Mouse (Mus musculus) CH12.LX (cell line): ENCODE measurements around the gene Lzts2. TPM values are rescaled to one million over a fixed set of nuclear protein-coding genes. Genes with fewer than 3 reads are reported as not detected.

Experiments used
- DNase-seq: peaks from one replicate; pipeline ENCODE4 v3.0.0-alpha.2; 2013; ENCODE audit errors: extremely low read depth
- H3K27ac ChIP-seq: 2 replicates; pipeline ENCODE4 v1.5.1; 2012; ENCODE audit warnings: low read depth, mild to moderate bottlenecking, control low read depth, moderate library complexity; ENCODE audit not compliant: insufficient read depth
- H3K27me3 ChIP-seq: replicated peaks from 2 replicates; pipeline ENCODE3; 2012; ENCODE audit warnings: inconsistent platforms
- H3K36me3 ChIP-seq, 2 experiments: replicated peaks in 1 of 2; 2 replicates each; pipeline versions ENCODE3 to v1.6.1; 2012; ENCODE audit warnings: inconsistent platforms in 1 of 2, low read length in 1 of 2, mild to moderate bottlenecking in 1 of 2, mixed read lengths in 1 of 2, moderate library complexity in 1 of 2; ENCODE audit not compliant: control insufficient read depth in 1 of 2, insufficient read depth in 1 of 2
- H3K4me1 ChIP-seq, 2 experiments: 2 replicates each; pipeline ENCODE4 v1.6.1; 2012; ENCODE audit warnings: inconsistent platforms in 1 of 2, moderate library complexity in 1 of 2; ENCODE audit not compliant: insufficient read depth in 2 of 2, control insufficient read depth in 1 of 2
- H3K4me2 ChIP-seq: 2 replicates; pipeline ENCODE4 v1.6.1; 2012; ENCODE audit warnings: low read depth, mild to moderate bottlenecking, control low read depth; ENCODE audit not compliant: poor library complexity, insufficient read depth, severe bottlenecking
- H3K4me3 ChIP-seq, 3 experiments: fragments of 150-350 bp in 1 of 3; sonication (generic) in 1 of 3; replicated peaks in 1 of 3; 2 replicates each; pipeline versions ENCODE3 to v1.5.1; 2011 to 2012; ENCODE audit warnings: low read depth in 2 of 3, low read length in 2 of 3, mild to moderate bottlenecking in 2 of 3, moderate library complexity in 2 of 3, control low read depth in 1 of 3, improper control_type of control experiment in 1 of 3, inconsistent platforms in 1 of 3, mixed read lengths in 1 of 3; ENCODE audit not compliant: poor library complexity in 1 of 3
- H3K79me2 ChIP-seq: replicated peaks from 2 replicates; pipeline ENCODE4 v1.6.1; 2012; ENCODE audit warnings: mild to moderate bottlenecking, moderate library complexity; ENCODE audit not compliant: control insufficient read depth, poor library complexity, insufficient read depth, severe bottlenecking; ENCODE audit errors: extremely low read depth
- H3K9ac ChIP-seq: 2 replicates; pipeline ENCODE4 v1.6.1; 2012; ENCODE audit warnings: low read depth, mild to moderate bottlenecking, control low read depth, moderate library complexity; ENCODE audit not compliant: insufficient read depth
- H3K9me3 ChIP-seq: replicated peaks from 2 replicates; pipeline ENCODE3; 2012; ENCODE audit warnings: low read length, inconsistent platforms, mixed read lengths
- BHLHE40 ChIP-seq: IDR thresholded peaks from 2 replicates; pipeline ENCODE4 v1.6.1; 2011; ENCODE audit warnings: mild to moderate bottlenecking, low read depth, low read length, improper control_type of control experiment
- CHD2 ChIP-seq: IDR thresholded peaks from 2 replicates; pipeline ENCODE4 v1.6.1; 2011; ENCODE audit warnings: low read length, improper control_type of control experiment
- ELF1 ChIP-seq: IDR thresholded peaks from 2 replicates; pipeline ENCODE4 v1.6.1; 2014; ENCODE audit warnings: low read depth, mild to moderate bottlenecking, inconsistent platforms, low read length, improper control_type of control experiment
- ETS1 ChIP-seq: conservative IDR thresholded peaks from 2 replicates; pipeline ENCODE4 v1.6.1; 2012; ENCODE audit warnings: low read depth, mild to moderate bottlenecking, inconsistent platforms, low read length, improper control_type of control experiment, moderate library complexity
- GABPA ChIP-seq: IDR thresholded peaks from 2 replicates; pipeline ENCODE4 v1.6.1; 2012; ENCODE audit warnings: low read depth, low read length, improper control_type of control experiment, inconsistent platforms; ENCODE audit not compliant: insufficient replicate concordance
- IRF4 ChIP-seq: IDR thresholded peaks from 2 replicates; pipeline ENCODE4 v1.6.1; 2014; ENCODE audit warnings: low read depth, mild to moderate bottlenecking, inconsistent platforms, low read length, improper control_type of control experiment
- JUN ChIP-seq: IDR thresholded peaks from 2 replicates; pipeline ENCODE4 v1.6.1; 2011; ENCODE audit warnings: low read depth, mild to moderate bottlenecking, low read length, improper control_type of control experiment, moderate library complexity; ENCODE audit not compliant: insufficient read depth
- MAX ChIP-seq: IDR thresholded peaks from 2 replicates; pipeline ENCODE4 v1.6.1; 2011; ENCODE audit warnings: low read length, improper control_type of control experiment
- MAZ ChIP-seq: IDR thresholded peaks from 2 replicates; pipeline ENCODE4 v1.6.1; 2012; ENCODE audit warnings: low read depth, mild to moderate bottlenecking, inconsistent platforms, low read length, improper control_type of control experiment, moderate library complexity
- MXI1 ChIP-seq: IDR thresholded peaks from 2 replicates; pipeline ENCODE4 v1.6.1; 2011; ENCODE audit warnings: mild to moderate bottlenecking, low read depth, low read length, improper control_type of control experiment
- POLR2A ChIP-seq: IDR thresholded peaks from 2 replicates; pipeline ENCODE4 v1.6.1; 2011; ENCODE audit warnings: low read depth, mild to moderate bottlenecking, improper control_type of control experiment, low read length
- SIN3A ChIP-seq: IDR thresholded peaks from 2 replicates; pipeline ENCODE4 v1.6.1; 2012; ENCODE audit warnings: low read length, improper control_type of control experiment, inconsistent platforms
- TCF12 ChIP-seq: IDR thresholded peaks from 2 replicates; pipeline ENCODE4 v1.6.1; 2014; ENCODE audit warnings: low read depth, mild to moderate bottlenecking, inconsistent platforms, low read length, improper control_type of control experiment
- UBTF ChIP-seq: IDR thresholded peaks from 2 replicates; pipeline ENCODE4 v1.6.1; 2012; ENCODE audit warnings: low read depth, mild to moderate bottlenecking, inconsistent platforms, low read length, improper control_type of control experiment, moderate library complexity
- USF1 ChIP-seq: IDR thresholded peaks from 2 replicates; pipeline ENCODE4 v1.6.1; 2014; ENCODE audit warnings: low read depth, mild to moderate bottlenecking, inconsistent platforms, low read length, improper control_type of control experiment
- USF2 ChIP-seq: conservative IDR thresholded peaks from 2 replicates; pipeline ENCODE4 v1.6.1; 2011; ENCODE audit warnings: low read depth, low read length, improper control_type of control experiment
- ZKSCAN1 ChIP-seq: IDR thresholded peaks from 2 replicates; pipeline ENCODE4 v1.6.1; 2012; ENCODE audit warnings: low read depth, inconsistent platforms, low read length, improper control_type of control experiment, borderline replicate concordance
- ZMIZ1 ChIP-seq: IDR thresholded peaks from 2 replicates; pipeline ENCODE4 v1.6.1; 2012; ENCODE audit warnings: low read depth, mild to moderate bottlenecking, inconsistent platforms, low read length, improper control_type of control experiment
- dilution Hi-C: fragments of 300-500 bp; cut with MboI; formaldehyde crosslinking; loops from 2 replicates; pipeline ENCODE4 v1.14.3; 2020; ENCODE audit warnings: low sequenced_read_pairs; ENCODE audit not compliant: extremely low pct_unique_long_range_greater_than_20kb, extremely low pct_ligation_motif_present
- in situ Hi-C: fragments of 300-500 bp; cut with MboI; formaldehyde crosslinking; loops from 3 replicates; pipeline ENCODE4 v1.14.3; 2019; ENCODE audit warnings: low sequenced_read_pairs, low pct_ligation_motif_present, low pct_unique_long_range_greater_than_20kb, mixed read lengths
- polyA plus RNA-seq: library from polyadenylated mRNA; unstranded; fragments of >175 nt; gene quantifications from 2 replicates; pipeline ENCODE4 v1.2.1, GENCODE M21; 2012; ENCODE audit warnings: low read depth; ENCODE audit not compliant: insufficient read length
- total RNA-seq, 2 experiments: library from RNA; depleted of rRNA; stranded (reverse); fragments of 300-350 nt in 1 of 2; fragments of >200 nt in 1 of 2; gene quantifications; 2 replicates each; pipeline ENCODE4 v1.2.3; 2012 to 2014

Gene Lzts2
- total and polyA plus RNA-seq, 3 experiments: 0.68 to 22.1 (median 2.2) TPM

GRCm38 (mm10) chr19:45014981-45015402 is 778 bp downstream of the Lzts2 start:
- peak overlapping the region; percentile 54 for H3K27ac ChIP-seq
- TF ChIP-seq ZKSCAN1: no peak
- TF ChIP-seq UBTF: 0 out of 2 replicates have a peak, but pooled peaks have one; percentile 17
- peaks cover 18 to 33% of the 10 kb centered on the region in 2 experiments for H3K36me3 ChIP-seq
- peaks cover 5% of the 10 kb centered on the region; the same call in 1 of the 2 replicates for H3K79me2 ChIP-seq
- no peak for DNase-seq
- peaks cover 24% of the 10 kb centered on the region for H3K27me3 ChIP-seq
- peak overlapping the region in 1 of 3 experiments; percentile 45 for H3K4me3 ChIP-seq
- in situ Hi-C loops: no loop called here
- peak overlapping the region; percentile 77; the same call in 1 of the 2 replicates for H3K4me2 ChIP-seq
- H3K9ac ChIP-seq: no peak overlapping the region; the same call in 1 of the 2 replicates
- H3K9me3 ChIP-seq: no peaks in the 10 kb centered on the region
- dilution Hi-C loops: no loop called here
- H3K4me1 ChIP-seq: peaks cover 15 to 43% of the 10 kb centered on the region in 2 experiments

- H3K9ac ChIP-seq: peak overlapping the region; percentile 87
- H3K36me3 ChIP-seq: peaks cover 11 to 26% of the 10 kb centered on the region in 2 experiments
- H3K27me3 ChIP-seq: peaks cover 29% of the 10 kb centered on the region
- H3K4me1 ChIP-seq: peaks cover 19 to 43% of the 10 kb centered on the region in 2 experiments
- in situ Hi-C loops (no loop called here), dilution Hi-C loops (no loop called here)
- H3K4me2 ChIP-seq: peak overlapping the region; percentile 77
- no peaks in the 10 kb centered on the region for H3K9me3 ChIP-seq
- TF ChIP-seq ZMIZ1 (no peak), SIN3A (peak; percentile 72; the same call in 1 of the 2 replicates), MAZ (0 out of 2 replicates have a peak, but pooled peaks have one; percentile 24), MXI1 (peak; percentile 67; the same call in 1 of the 2 replicates), GABPA (no peak), TCF12 (peak; percentile 48; the same call in 1 of the 2 replicates), ETS1 (peak; percentile 31; the same call in 1 of the 2 replicates), JUN (no peak), USF2 (peak; percentile 19; the same call in 1 of the 2 replicates), CHD2 (no peak), USF1 (peak; percentile 58), MAX (peak; percentile 61; the same call in 1 of the 2 replicates), ELF1 (peak; percentile 48; the same call in 1 of the 2 replicates), IRF4 (0 out of 2 replicates have a peak, but pooled peaks have one; percentile 1), POLR2A (peak; percentile 3; the same call in 1 of the 2 replicates), BHLHE40 (peak; percentile 91)
- peaks cover 5% of the 10 kb centered on the region; the same call in 1 of the 2 replicates for H3K79me2 ChIP-seq
- DNase-seq: no peak
- peak overlapping the region; percentile 54 for H3K27ac ChIP-seq
- H3K4me3 ChIP-seq: peak overlapping the region; percentile 11 to 45 (median 39)
Observed at GRCm38 (mm10) chr19:45015518-45016281, 1.5 kb downstream of the Lzts2 start.
